Mouse (Mus musculus) frontal cortex, postnatal 25 days (tissue): ENCODE measurements around the gene Igfals.

ENCODE experiments used
- DNase-seq, 2 experiments: peaks; one replicate each; pipeline ENCODE4 v3.0.0; 2022; ENCODE audit warnings: low spot score in 2 of 2

Gene Igfals

GRCm38 (mm10) chr17:24865776-24866175 lies at the start of gene Igfals:
Gene Igfals (plus strand): TSS chr17:24865997.
- DNase-seq, result no peak

- no peak for DNase-seq
Measured at GRCm38 (mm10) chr17:24817503-24817902, 48.3 kb upstream of the Igfals start.

DNA sequence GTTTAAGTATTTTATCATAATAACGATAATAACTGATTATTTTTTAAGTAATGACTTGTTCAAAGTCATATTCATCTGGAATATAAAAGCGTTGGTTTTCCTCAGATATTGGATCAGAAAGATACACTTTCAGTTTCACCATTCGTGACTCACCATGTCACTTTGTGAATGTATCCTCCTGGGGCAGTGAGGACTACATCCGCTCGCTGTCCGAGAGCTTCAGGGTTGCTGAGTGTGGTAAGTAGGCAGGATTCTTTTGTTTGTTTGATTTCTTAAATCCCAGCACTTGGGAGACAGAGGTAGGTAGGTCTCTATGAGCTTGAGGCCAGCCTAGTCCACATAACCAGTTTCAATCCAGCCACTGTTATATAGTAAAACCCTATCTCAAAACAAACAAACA lies 47.6 kb upstream of the Igfals start:
- DNase-seq, result no peak

- no peak for DNase-seq
Measured at GRCm38 (mm10) chr17:24819469-24819868, 46.3 kb upstream of the Igfals start.

GRCm38 (mm10) chr17:24821351-24822280 lies 44.2 kb upstream of the Igfals start:
- DNase-seq, result no peak

- no peak for DNase-seq
Measured at GRCm38 (mm10) chr17:24839842-24840241, 26.0 kb upstream of the Igfals start, which contains the start of gene Hagh. Gene Hagh (plus strand): TSS chr17:24840143.

GRCm38 (mm10) chr17:24840341-24840740 lies 25.5 kb upstream of the Igfals start:
- DNase-seq, result no peak

DNA sequence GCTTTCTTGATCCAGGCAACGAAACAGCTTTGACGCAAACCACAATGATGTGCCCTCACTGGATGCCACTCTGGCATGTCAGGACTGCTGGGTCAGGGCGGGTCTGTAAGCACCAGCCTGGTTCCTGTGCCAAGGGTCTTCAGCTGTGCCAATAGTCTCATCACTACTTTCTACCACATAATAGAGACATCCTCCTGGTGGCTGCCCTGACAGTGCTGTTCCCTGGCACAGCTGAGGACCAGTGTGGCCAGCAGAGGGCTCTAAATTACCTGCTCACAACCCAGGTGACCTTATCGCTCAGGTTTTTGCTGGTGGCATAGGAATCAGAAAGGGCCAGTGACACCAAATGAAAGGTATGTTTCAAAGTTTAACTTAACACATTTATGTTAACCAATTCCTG lies 24.7 kb upstream of the Igfals start:
- no peak for DNase-seq

DNA sequence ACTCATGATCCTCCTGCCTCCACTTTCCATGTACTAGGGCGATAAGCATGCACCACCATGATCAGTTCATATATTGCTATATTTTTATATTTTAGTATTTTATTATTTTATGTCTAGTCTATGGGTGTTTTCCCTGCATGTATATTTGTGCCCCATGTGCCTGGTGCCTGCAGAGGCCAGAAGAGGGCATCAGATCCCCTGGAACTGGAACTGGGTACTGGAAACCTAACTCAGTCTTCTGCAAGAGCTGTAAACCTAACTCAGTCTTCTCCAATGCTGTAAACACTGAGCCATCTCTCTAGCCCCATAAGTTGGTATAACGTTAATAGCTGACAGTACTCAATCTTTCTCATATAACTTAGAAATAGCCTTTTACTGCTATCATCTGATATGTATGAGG lies 23.2 kb upstream of the Igfals start:
- DNase-seq, result no peak

DNA sequence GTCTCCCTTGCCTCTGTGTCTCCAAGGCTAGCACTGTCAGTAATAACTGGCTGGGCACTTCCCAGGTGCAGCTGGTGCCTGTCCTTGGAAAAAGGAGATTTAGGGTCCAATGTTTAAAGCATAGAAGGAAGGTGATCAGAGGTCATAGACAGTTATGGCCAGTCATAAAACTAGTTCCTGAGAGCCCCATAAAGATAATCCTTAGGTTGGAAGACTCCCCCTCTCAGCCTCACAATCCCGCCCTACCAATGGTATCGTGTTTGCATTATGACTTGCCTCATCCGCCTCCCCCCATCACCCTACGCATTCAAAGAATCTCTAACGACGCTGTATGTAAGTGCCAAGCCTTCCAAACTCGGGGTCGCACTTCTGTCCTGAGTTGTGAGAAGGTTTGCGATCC lies 21.3 kb upstream of the Igfals start:
- DNase-seq, result no peak

DNA sequence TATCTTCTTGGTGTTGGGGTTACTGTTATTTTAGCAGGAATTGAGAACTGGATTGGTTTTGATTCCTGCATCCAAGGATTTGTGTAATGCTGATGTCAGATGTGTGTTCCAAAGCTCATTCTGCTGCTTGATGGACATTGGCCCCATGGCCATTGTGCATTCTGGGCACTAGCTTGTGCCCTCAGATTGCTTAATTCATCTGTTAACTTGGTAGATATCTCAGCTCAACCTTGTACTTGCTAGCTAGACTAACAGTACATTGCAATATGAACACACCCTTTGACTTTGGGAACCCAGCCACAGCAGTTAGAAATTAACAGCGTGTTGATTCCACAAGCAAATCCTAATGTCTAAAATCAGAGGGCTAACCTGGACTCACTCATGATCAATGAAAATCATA lies 18.4 kb upstream of the Igfals start:
- DNase-seq, result no peak

DNA sequence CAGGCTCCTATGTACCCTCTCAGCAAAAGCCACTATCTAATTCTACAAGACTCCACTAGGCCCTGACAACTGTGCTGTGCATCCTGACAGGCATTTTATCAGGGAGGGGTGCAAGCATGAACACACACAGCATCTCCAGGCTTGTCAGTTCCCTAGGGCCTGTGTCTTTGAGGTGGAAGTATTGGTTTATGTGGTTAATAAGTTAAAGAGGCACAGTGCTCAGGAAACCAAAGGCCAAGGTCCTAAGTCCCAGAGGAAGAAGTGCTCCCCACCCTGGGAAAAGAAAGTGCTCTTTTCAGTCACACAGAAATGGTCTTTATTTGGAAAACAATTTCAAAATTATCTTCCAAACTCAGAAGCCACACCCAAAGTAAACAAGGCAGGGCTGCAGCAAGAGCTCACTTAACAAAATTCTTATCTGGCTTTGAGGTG lies 17.2 kb upstream of the Igfals start:
- no peak for DNase-seq

GRCm38 (mm10) chr17:24849733-24850064 lies 16.1 kb upstream of the Igfals start:
- DNase-seq, result no peak

GRCm38 (mm10) chr17:24850065-24850772 lies 15.6 kb upstream of the Igfals start, which contains the start of gene Fahd1:
Gene Fahd1 (minus strand): TSS chr17:24850364.
- DNase-seq, result peak; percentile 89 to 91

- DNase-seq, result no peak
Measured at GRCm38 (mm10) chr17:24850773-24851127, 15.0 kb upstream of the Igfals start.

DNA sequence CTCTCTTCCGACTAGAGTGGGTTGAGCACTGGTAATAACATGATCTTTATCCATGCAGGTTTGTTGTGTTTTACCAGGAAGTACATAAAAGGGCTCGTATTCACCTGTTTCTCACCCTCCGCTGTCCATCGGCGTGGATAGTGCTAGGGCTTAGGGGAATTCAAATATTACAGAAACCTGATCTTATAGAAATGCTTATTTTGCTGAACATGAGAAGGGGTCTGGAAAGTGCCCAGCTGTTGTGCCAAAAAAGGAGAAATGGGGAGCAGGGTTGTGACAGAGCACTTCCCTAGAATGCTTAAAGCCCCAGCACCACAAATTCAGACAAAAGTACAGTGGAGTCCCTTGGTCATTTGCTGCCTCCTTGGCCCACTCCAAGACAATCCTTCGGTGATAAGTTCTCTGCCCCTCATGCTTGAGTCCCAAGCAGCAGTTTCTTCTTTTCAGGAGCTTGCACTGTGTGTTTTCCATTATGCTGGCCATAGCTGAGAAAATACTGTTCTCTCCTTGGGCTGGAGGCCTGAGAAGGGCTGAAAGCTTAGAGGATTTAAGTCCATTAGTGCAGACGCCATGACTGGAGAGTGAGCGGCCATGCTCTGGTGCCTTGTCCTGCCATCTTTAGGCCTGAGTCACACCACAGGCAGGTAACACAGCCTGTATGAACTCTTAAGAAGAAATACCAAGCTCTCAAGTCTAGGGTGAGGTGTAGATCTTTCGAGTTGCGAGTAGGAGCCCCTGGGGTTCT lies 14.2 kb upstream of the Igfals start:
- no peak for DNase-seq

GRCm38 (mm10) chr17:24855838-24856464 lies 9.8 kb upstream of the Igfals start:
- no peak for DNase-seq

GRCm38 (mm10) chr17:24856589-24856988 lies 9.2 kb upstream of the Igfals start:
- DNase-seq, result no peak

DNA sequence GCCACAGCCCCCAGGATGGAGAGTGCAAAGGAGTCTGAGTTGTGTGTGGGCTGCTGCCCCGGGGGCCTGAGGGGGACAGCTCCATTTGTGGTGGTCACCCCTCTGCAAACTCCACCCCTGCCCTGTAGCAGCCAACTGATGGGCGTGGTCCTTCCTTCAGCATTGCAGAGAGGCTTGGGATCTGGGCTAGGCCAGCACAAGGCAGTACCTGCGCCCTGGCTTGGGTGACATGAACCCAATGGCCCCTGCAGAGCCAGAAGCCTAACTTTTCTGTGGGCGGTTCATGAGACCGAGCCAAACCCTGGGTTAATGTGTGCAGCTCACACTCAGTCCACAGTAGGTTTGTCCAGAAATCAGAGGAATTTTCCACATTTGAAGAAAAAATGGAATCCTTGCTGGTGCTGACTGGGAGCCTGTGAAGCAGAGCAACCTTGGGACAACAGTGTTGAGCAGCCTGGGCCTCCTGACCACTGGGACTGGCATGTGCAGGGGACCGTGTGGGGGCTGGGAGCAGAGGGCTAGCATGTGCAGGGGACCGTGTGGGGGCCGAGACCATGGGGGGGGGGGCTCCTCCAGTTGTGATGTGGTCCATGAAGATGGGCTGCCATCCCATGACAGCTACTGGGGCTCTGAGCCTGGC lies 7.8 kb upstream of the Igfals start:
- no peak for DNase-seq

- DNase-seq, result no peak
Measured at GRCm38 (mm10) chr17:24858967-24859366, 6.8 kb upstream of the Igfals start.

DNA sequence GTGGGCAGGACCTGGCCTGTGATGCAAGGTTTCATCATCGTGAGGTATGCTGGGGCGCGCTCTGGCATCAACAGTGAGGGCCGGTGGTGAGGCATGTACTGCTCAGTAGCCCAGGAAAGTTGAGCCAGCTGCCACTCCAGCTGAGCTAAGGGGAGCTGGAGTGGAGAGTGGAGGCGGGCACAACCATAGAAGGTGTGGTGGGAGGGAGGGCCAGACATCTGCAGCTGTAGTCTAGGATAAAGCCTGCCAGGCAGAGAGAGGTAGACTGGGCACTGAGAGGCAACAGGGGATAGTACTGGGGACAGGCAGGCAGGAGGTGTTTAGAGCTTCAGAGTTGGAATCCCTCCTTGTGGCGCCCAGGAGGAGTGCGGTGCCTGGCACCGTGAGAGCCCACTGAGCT lies 5.7 kb upstream of the Igfals start:
- DNase-seq, result no peak
